Comparison of ENCODE assay signal across 11 mouse cellular contexts in the genomic region with DNA sequence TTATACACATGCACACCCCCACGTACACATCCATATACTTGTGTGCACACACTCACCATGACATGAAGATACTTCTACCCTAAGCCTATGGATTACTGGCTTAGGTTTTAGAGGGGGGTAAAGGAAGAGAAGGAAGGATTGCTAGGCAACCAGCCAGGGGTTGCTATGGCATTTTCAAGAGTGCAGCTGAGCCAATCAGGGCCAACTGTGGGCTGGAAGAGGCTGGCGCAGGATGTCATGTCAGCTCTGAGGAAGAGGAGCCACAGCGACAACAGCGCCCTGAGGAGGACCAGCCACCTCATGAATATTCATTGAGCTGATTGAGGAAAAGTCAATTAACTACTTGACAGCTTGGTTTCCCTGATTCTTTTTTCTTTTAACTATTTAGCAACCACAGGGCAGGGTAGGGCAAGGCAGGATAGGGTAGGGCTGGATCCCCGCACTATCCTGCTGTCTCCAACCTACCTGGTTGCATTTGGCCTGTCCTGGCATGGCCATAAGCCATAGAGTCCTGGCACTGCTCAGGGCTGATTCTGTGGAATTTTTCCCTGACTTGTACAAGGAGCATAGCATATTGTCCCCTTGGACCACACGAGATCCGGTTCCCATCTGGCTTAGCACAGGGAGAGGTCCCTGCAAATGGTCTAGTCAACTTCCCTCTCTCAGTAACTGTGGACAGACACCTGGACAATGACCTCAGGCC. TPM values are rescaled to one million over a fixed set of nuclear protein-coding genes. Genes with fewer than 3 reads are reported as not detected.
A peak's percentile ranks its signal among the peaks of the same experiment; 100 is the strongest.
DNase-seq lines count a peak whose midpoint lies in the region; ATAC-seq and TF ChIP-seq lines count a peak whose summit lies in the region.
"Had no signal": no experiment of that assay in that cellular context is flagged by ENCODE, and none has a peak within 500 bp of the region (broad histone marks: within the 10 kb centered on the region; RNA-seq: fewer than 3 reads in every experiment).

No protein-coding gene starts in this region.

- peaks cover 18% of the 10 kb centered on the region for H3K4me1 ChIP-seq in forebrain, postnatal 0 days (ENCODE audit: insufficient read depth)
- H3K4me1 ChIP-seq in neural tube, embryonic 15.5 days: peaks cover 22% of the 10 kb centered on the region
- no peaks in the 10 kb centered on the region for H3K4me1 ChIP-seq in intestine, embryonic 15.5 days (replicated peaks)
- H3K4me1 ChIP-seq: heart, embryonic 12.5 days; limb, embryonic 12.5 days had no signal

- peak; percentile 99 for ATAC-seq in forebrain, postnatal 0 days
- ATAC-seq in neural tube, embryonic 15.5 days (ENCODE audit: low FRiP score): peak; percentile 92
- ATAC-seq in intestine, embryonic 15.5 days: no peak

- no peaks in the 10 kb centered on the region for H3K9me3 ChIP-seq in forebrain, postnatal 0 days (ENCODE audit: low read length)
- no peaks in the 10 kb centered on the region for H3K9me3 ChIP-seq in neural tube, embryonic 15.5 days (replicated peaks)
- H3K9me3 ChIP-seq in intestine, embryonic 15.5 days: no peaks in the 10 kb centered on the region
- H3K9me3 ChIP-seq: heart, embryonic 12.5 days; limb, embryonic 12.5 days had no signal

- no peaks in the 10 kb centered on the region for H3K27me3 ChIP-seq in forebrain, postnatal 0 days (ENCODE audit: insufficient read depth, low read length)
- H3K27me3 ChIP-seq in neural tube, embryonic 15.5 days (replicated peaks): no peaks in the 10 kb centered on the region
- no peaks in the 10 kb centered on the region for H3K27me3 ChIP-seq in intestine, embryonic 15.5 days (replicated peaks)

- 22% methylated on average over 7 of the region's 7 CpGs for WGBS in forebrain, postnatal 0 days
- WGBS in neural tube, embryonic 15.5 days: 20% methylated on average over 7 of the region's 7 CpGs
- WGBS in intestine, embryonic 15.5 days: 57% methylated on average over 7 of the region's 7 CpGs

- peak overlapping the region; percentile 72 for H3K27ac ChIP-seq in forebrain, postnatal 0 days (ENCODE audit: low read depth, low read length)
- H3K27ac ChIP-seq in neural tube, embryonic 15.5 days (replicated peaks): peak overlapping the region; percentile 72
- no peak overlapping the region for H3K27ac ChIP-seq in intestine, embryonic 15.5 days
- H3K27ac ChIP-seq: limb, embryonic 12.5 days had no signal

- H3K4me3 ChIP-seq in forebrain, postnatal 0 days (ENCODE audit: low read depth, low read length): no peak overlapping the region
- H3K4me3 ChIP-seq in neural tube, embryonic 15.5 days (replicated peaks): no peak overlapping the region
- H3K4me3 ChIP-seq in intestine, embryonic 15.5 days (replicated peaks): no peak overlapping the region
- H3K4me3 ChIP-seq: heart, embryonic 12.5 days; limb, embryonic 12.5 days had no signal

- H3K36me3 ChIP-seq in forebrain, postnatal 0 days (ENCODE audit: insufficient read depth): no peaks in the 10 kb centered on the region
- no peaks in the 10 kb centered on the region for H3K36me3 ChIP-seq in neural tube, embryonic 15.5 days
- no peaks in the 10 kb centered on the region for H3K36me3 ChIP-seq in intestine, embryonic 15.5 days
- H3K36me3 ChIP-seq: heart, embryonic 12.5 days; limb, embryonic 12.5 days had no signal

- DNase-seq in cerebellum, postnatal 25 days: peak; percentile 62 to 70
- DNase-seq in forebrain, postnatal 0 days: peak; percentile 92
- DNase-seq in layer of hippocampus, postnatal 36 days: peak; percentile 51 to 65
- DNase-seq in thymus, postnatal 4 days: no peak
- no peak for DNase-seq in kidney, postnatal 10 days
- no peak for DNase-seq in c-Kit-positive CD71-positive TER-119-positive erythroid progenitor cells, embryonic 14.5 days (ENCODE audit: low spot score)

- no peak overlapping the region for H3K9ac ChIP-seq in forebrain, postnatal 0 days
- no peak overlapping the region for H3K9ac ChIP-seq in neural tube, embryonic 15.5 days (replicated peaks)
- H3K9ac ChIP-seq in intestine, embryonic 15.5 days: no peak overlapping the region
- H3K9ac ChIP-seq: heart, embryonic 12.5 days; limb, embryonic 12.5 days had no signal

- no peak for TF ChIP-seq CTCF in forebrain, postnatal 0 days (IDR thresholded peaks at IDR 0.05; ENCODE audit: low read depth)

- H3K4me2 ChIP-seq in forebrain, postnatal 0 days (ENCODE audit: low read depth): peak overlapping the region; percentile 23
- H3K4me2 ChIP-seq in neural tube, embryonic 15.5 days: peak overlapping the region; percentile 19; the same call in 1 of the 2 replicates
- H3K4me2 ChIP-seq in intestine, embryonic 15.5 days (replicated peaks): no peak overlapping the region
- H3K4me2 ChIP-seq: heart, embryonic 12.5 days; limb, embryonic 12.5 days had no signal

RNA-seq across cellular contexts. Expression of a gene that starts 41.2 kb away (rescaled TPM):
- total RNA-seq in forebrain, postnatal 0 days (2014; rRNA removed): 26.0 and 31.2 TPM in 2 replicates
- polyA plus RNA-seq in forebrain, postnatal 0 days (2015; fragmentation: Nextera tagmentation; extraction: Ambion mirVana): 49.9 and 51.7 TPM in 2 replicates
- 10 to 100 TPM; 52.3 to 52.4 TPM for total RNA-seq in layer of hippocampus, postnatal 36 days (2021)
- polyA plus RNA-seq in neural tube, embryonic 15.5 days (2015; fragmentation: Nextera tagmentation; extraction: Ambion mirVana): 48.2 and 50.0 TPM in 2 replicates
- 46.9 and 49.3 TPM in 2 replicates for polyA plus RNA-seq in intestine, embryonic 15.5 days (2015; fragmentation: Nextera tagmentation; extraction: Ambion mirVana)

RNA-seq across cellular contexts. Expression of a gene that starts 49.3 kb away (rescaled TPM):
- 0.38 TPM in 1 of 2 replicates, not detected in the other for total RNA-seq in forebrain, postnatal 0 days (2014; rRNA removed)
- 0.13 and 0.24 TPM in 2 replicates for polyA plus RNA-seq in forebrain, postnatal 0 days (2015; fragmentation: Nextera tagmentation; extraction: Ambion mirVana)
- under 1 TPM in 1 of 2 experiments, not detected in 1; 0.33 TPM for total RNA-seq in layer of hippocampus, postnatal 36 days (2021)
- 0.20 TPM in 1 of 2 replicates, not detected in the other for polyA plus RNA-seq in neural tube, embryonic 15.5 days (2015; fragmentation: Nextera tagmentation; extraction: Ambion mirVana)
- not detected in 2 replicates for polyA plus RNA-seq in intestine, embryonic 15.5 days (2015; fragmentation: Nextera tagmentation; extraction: Ambion mirVana)
- polyA plus RNA-seq: limb, embryonic 12.5 days; stomach, embryonic 16.5 days had no signal

Comparison
In these comparisons a context has a peak if more than half of its experiments do, and no peak if none do; other contexts are left out.
1. DNase-seq: peak in cerebellum, postnatal 25 days (2 of 2), forebrain, postnatal 0 days (single experiment) and layer of hippocampus, postnatal 36 days (2 of 2); none in thymus, postnatal 4 days (single experiment), kidney, postnatal 10 days (single experiment) and c-Kit-positive CD71-positive TER-119-positive erythroid progenitor cells, embryonic 14.5 days (single experiment).